Mouse (Mus musculus): ENCODE measurements around the gene Cdh5.

DNA sequence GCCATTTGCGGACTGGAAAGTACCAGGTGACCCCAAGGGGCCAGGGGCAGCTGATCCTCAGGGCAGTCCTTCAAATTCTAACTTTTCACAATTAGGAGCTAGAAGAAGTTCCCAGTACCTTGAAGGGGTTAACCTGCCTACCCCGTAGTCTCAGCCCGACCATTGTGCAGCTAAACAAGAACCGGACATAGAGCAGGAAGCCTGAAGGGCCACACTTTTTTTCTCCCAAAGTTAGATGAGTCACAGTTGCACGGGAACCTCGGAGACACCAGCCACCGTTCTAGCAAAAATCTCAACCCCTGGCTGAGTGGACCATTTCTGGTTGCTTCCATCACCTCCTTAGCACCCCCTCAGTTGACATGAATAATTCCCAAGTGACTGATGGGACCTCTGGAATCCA, 2.0 kb downstream of the Cdh5 start:
- no peak for TF ChIP-seq POLR2A (IDR thresholded peaks at IDR 0.05; ENCODE audit: insufficient read depth, low read length)
- no peak for TF ChIP-seq EP300 (IDR thresholded peaks at IDR 0.05; ENCODE audit: insufficient read depth, low read depth, low read length)
